ENCODE assay signal across 24 mouse cellular contexts in the genomic region with DNA sequence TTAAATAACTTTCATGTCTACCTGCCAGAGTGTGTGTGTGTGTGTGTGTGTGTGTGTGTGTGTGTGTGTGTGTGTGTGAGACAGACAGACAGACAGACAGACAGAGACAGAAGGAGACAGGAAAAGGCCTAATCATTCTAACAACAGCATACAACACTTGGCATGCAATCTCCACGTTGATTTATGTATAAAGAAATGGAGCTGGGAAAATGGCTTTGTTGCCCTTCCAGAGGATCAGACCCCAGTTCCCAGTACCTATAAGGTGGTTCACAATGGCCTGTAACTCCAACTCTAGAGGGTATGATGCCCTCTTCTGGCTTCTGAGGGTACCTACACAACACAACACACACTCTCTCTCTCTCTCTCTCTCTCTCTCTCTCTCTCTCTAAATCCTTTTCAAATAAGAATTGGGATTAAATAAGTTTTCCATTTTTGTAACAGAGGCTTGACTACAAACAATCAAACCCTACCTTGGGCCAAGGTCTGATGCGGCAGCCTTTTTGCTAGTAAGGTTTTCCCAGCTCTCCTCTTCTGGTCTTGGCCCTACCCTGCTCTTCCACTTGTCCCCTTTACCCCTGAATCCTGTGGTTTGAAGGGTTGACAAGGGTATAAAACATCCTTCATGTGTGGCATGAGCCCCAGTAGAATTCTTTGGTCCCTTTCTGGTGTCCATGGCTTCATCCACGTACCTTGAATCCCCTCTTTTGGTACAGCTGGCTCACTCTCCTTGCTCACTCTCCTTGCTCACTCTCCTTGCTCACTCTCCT.
"Had no signal": no experiment of that assay in that cellular context is flagged by ENCODE, and none has a peak within 500 bp of the region (broad histone marks: within the 10 kb centered on the region; RNA-seq: fewer than 3 reads in every experiment).

No protein-coding gene starts in this region.

- H3K27ac ChIP-seq: heart, embryonic 10.5 days; hindbrain, embryonic 10.5 days; hindbrain, embryonic 12.5 days; hindbrain, embryonic 14.5 days; left cerebral cortex, adult 2 months; limb, embryonic 10.5 days; limb, embryonic 12.5 days; liver, embryonic 13.5 days had no signal

- H3K4me3 ChIP-seq: heart, embryonic 10.5 days; heart, embryonic 12.5 days; hindbrain, embryonic 10.5 days; hindbrain, embryonic 12.5 days; left cerebral cortex, adult 2 months; limb, embryonic 10.5 days; limb, embryonic 12.5 days; liver, embryonic 13.5 days had no signal

- DNase-seq: gastrocnemius, postnatal 14 days; gastrocnemius, postnatal 36 days; heart, adult 18-20 months; heart, postnatal 10 days; heart, postnatal 4 days; kidney, adult 18-20 months; kidney, adult 8-10 months; kidney, postnatal 10 days; kidney, postnatal 25 days; kidney, postnatal 4 days; liver; liver, embryonic 13.5 days had no signal

- H3K9ac ChIP-seq: heart, embryonic 12.5 days; hindbrain, embryonic 12.5 days; hindbrain, embryonic 14.5 days; limb, embryonic 12.5 days; liver, embryonic 13.5 days had no signal

- H3K9me3 ChIP-seq: heart, embryonic 10.5 days; heart, embryonic 12.5 days; hindbrain, embryonic 10.5 days; hindbrain, embryonic 12.5 days; limb, embryonic 10.5 days; limb, embryonic 12.5 days; liver, embryonic 13.5 days had no signal

- ATAC-seq: hindbrain, embryonic 16.5 days; inflammation-experienced regulatory T-cells, adult 6 months; intestine, embryonic 16.5 days had no signal

- H3K4me2 ChIP-seq: heart, embryonic 12.5 days; hindbrain, embryonic 12.5 days; hindbrain, embryonic 14.5 days; limb, embryonic 12.5 days; liver, embryonic 11.5 days; liver, embryonic 13.5 days had no signal

- H3K4me1 ChIP-seq: hindbrain, embryonic 12.5 days had no signal

- H3K36me3 ChIP-seq: heart, embryonic 10.5 days; heart, embryonic 12.5 days; hindbrain, embryonic 10.5 days; hindbrain, embryonic 12.5 days; liver, embryonic 13.5 days had no signal
